Mouse (Mus musculus) small intestine, adult 2 months (tissue): ENCODE results near the gene H2-Q7.
"Not testable (repeated sequence)": the region's sequence is repeated elsewhere in the genome, so short reads cannot be mapped to it uniquely, and the experiment has no call there.

ENCODE experiments used
- CTCF ChIP-seq: fragments of 200-500 bp; IDR thresholded peaks from 2 replicates; pipeline ENCODE4 v1.5.1; 2012; ENCODE audit warnings: low read depth, mild to moderate bottlenecking, control low read depth, inconsistent platforms, low read length, moderate library complexity, mixed read lengths; ENCODE audit not compliant: insufficient replicate concordance, insufficient read length; ENCODE audit errors: extremely low read depth
- POLR2A ChIP-seq: fragments of 200-500 bp; IDR thresholded peaks from 2 replicates; pipeline ENCODE4 v1.6.1; 2012; ENCODE audit warnings: low read depth, mild to moderate bottlenecking, control low read depth, inconsistent platforms, low read length, moderate library complexity

GRCm38 (mm10) chr17:35428883-35429282 lies 10.1 kb upstream of the H2-Q7 start:
- not testable (repeated sequence) for TF ChIP-seq POLR2A, CTCF
